Mouse (Mus musculus) hindbrain, embryonic 10.5 days (tissue): ENCODE measurements around the gene Gm29735. TPM values are rescaled to one million over a fixed set of nuclear protein-coding genes. Genes with fewer than 3 reads are reported as not detected.

ENCODE experiments used
- polyA plus RNA-seq: library from polyadenylated mRNA; unstranded; fragments of >200 nt; fragmentation: Nextera tagmentation; extraction: Ambion mirVana; gene quantifications from 2 replicates; pipeline ENCODE4 v1.2.1, GENCODE M21; 2016

Gene Gm29735
- polyA plus RNA-seq, 1 experiment from 2014 or later = not detected

Other genes with a start within 250 kb of the Gm29735 start
- gene Tollip, start 238.6 kb downstream of the Gm29735 start, polyA plus RNA-seq = 60.3 and 69.0 TPM in 2 replicates
- 8.7 and 14.1 TPM in 2 replicates for gene Brsk2, start 207.4 kb downstream of the Gm29735 start, polyA plus RNA-seq
- gene Mob2, start 96.0 kb downstream of the Gm29735 start, polyA plus RNA-seq = 61.4 and 62.4 TPM in 2 replicates
- gene Dusp8, start 61.3 kb downstream of the Gm29735 start, polyA plus RNA-seq = 7.8 and 20.1 TPM in 2 replicates
- not detected in 2 replicates for gene Gm45618, start 36.4 kb downstream of the Gm29735 start, polyA plus RNA-seq
- gene Gm39115, start 21.1 kb downstream of the Gm29735 start, polyA plus RNA-seq = not detected in 2 replicates
- not detected in 2 replicates for gene Gm45337, start 12.5 kb downstream of the Gm29735 start, polyA plus RNA-seq
- gene Gm4553, start 8.6 kb upstream of the Gm29735 start, polyA plus RNA-seq = not detected in 2 replicates
- gene Krtap5-2, start 18.9 kb upstream of the Gm29735 start, polyA plus RNA-seq = not detected in 2 replicates
- gene Gm10153, start 33.3 kb upstream of the Gm29735 start, polyA plus RNA-seq = not detected in 2 replicates
- gene Krtap5-3, start 44.3 kb upstream of the Gm29735 start, polyA plus RNA-seq = not detected in 2 replicates
- not detected in 2 replicates for gene Gm7579, start 54.7 kb upstream of the Gm29735 start, polyA plus RNA-seq
- not detected in 2 replicates for gene Krtap5-5, start 72.9 kb upstream of the Gm29735 start, polyA plus RNA-seq
- not detected in 2 replicates for gene Gm40460, start 84.0 kb upstream of the Gm29735 start, polyA plus RNA-seq
- gene Gm2431, start 101.2 kb upstream of the Gm29735 start, polyA plus RNA-seq = not detected in 2 replicates
- not detected in 2 replicates for gene Gm4559, start 117.2 kb upstream of the Gm29735 start, polyA plus RNA-seq
- gene Krtap5-1, start 140.0 kb upstream of the Gm29735 start, polyA plus RNA-seq = not detected in 2 replicates
- gene Krtap5-4, start 146.4 kb upstream of the Gm29735 start, polyA plus RNA-seq = not detected in 2 replicates
- 0.63 and 1.1 TPM in 2 replicates for gene Ifitm10, start 216.6 kb upstream of the Gm29735 start, polyA plus RNA-seq
- gene Gm49369, start 225.6 kb upstream of the Gm29735 start, polyA plus RNA-seq = 1.5 TPM in 1 of 2 replicates, not detected in the other
- gene Ctsd, start 230.9 kb upstream of the Gm29735 start, polyA plus RNA-seq = 159 and 198 TPM in 2 replicates